Mouse (Mus musculus) limb, embryonic 12.5 days (tissue): ENCODE data around the gene Cyp27a1. TPM values are rescaled to one million over a fixed set of nuclear protein-coding genes. Genes with fewer than 3 reads are reported as not detected.

Source experiments
- ATAC-seq: fragments of 200-750 bp; cut with Nextera tagmentation; 2 replicates; pipeline ENCODE4 v1.8.0; 2017; ENCODE audit warnings: low read depth, moderate TSS enrichment; ENCODE audit not compliant: insufficient number of reproducible peaks, insufficient read depth, low FRiP score, low TSS enrichment
- H3K27ac ChIP-seq: fragments of 300-500 bp; sonication (generic); 2 replicates; pipeline ENCODE4 v1.5.1; 2016; ENCODE audit warnings: mild to moderate bottlenecking, moderate library complexity
- H3K27me3 ChIP-seq: fragments of 300-500 bp; sonication (generic); 2 replicates; pipeline ENCODE4 v1.6.1; 2016; ENCODE audit warnings: mild to moderate bottlenecking, moderate library complexity
- H3K36me3 ChIP-seq: fragments of 300-500 bp; sonication (generic); 2 replicates; pipeline ENCODE4 v1.6.1; 2016; ENCODE audit warnings: mild to moderate bottlenecking, moderate library complexity
- H3K4me1 ChIP-seq: fragments of 300-500 bp; sonication (generic); replicated peaks from 2 replicates; pipeline ENCODE4 v1.6.1; 2016
- H3K4me2 ChIP-seq: fragments of 300-500 bp; sonication (generic); 2 replicates; pipeline ENCODE4 v1.6.1; 2016; ENCODE audit warnings: mild to moderate bottlenecking, moderate library complexity
- H3K4me3 ChIP-seq: fragments of 300-500 bp; sonication (generic); replicated peaks from 2 replicates; pipeline ENCODE4 v1.5.1; 2016; ENCODE audit warnings: mild to moderate bottlenecking
- H3K9ac ChIP-seq: fragments of 300-500 bp; sonication (generic); replicated peaks from 2 replicates; pipeline ENCODE4 v1.6.1; 2016; ENCODE audit warnings: mild to moderate bottlenecking, moderate library complexity
- H3K9me3 ChIP-seq: fragments of 300-500 bp; sonication (generic); 2 replicates; pipeline ENCODE4 v1.6.1; 2016; ENCODE audit warnings: mild to moderate bottlenecking, moderate library complexity
- WGBS: fragments of 180-500 bp; shearing (Covaris S2); methylation state at CpG from one replicate; pipeline ENCODE4 v1.1.7; 2016; 5-methylcytosine and 5-hydroxymethylcytosine counted together
- polyA plus RNA-seq: library from polyadenylated mRNA; unstranded; fragments of >200 nt; fragmentation: Nextera tagmentation; extraction: Ambion mirVana; gene quantifications from 2 replicates; pipeline ENCODE4 v1.2.1, GENCODE M21; 2016

Gene Cyp27a1
- polyA plus RNA-seq, 1 experiment from 2014 or later: 15.8 TPM

GRCm38 (mm10) chr1:74718113-74718512 lies 4.7 kb downstream of the Cyp27a1 start:
- no peak overlapping the region for H3K9ac ChIP-seq
- no peak for ATAC-seq

GRCm38 (mm10) chr1:74719281-74719680 lies 5.9 kb downstream of the Cyp27a1 start:
- Histone ChIP-seq H3K9me3 (no peaks in the 10 kb centered on the region), H3K36me3 (no peaks in the 10 kb centered on the region), H3K4me3 (no peak overlapping the region), H3K4me2 (no peak overlapping the region), H3K27me3 (no peaks in the 10 kb centered on the region), H3K9ac (no peak overlapping the region), H3K4me1 (peaks cover 17% of the 10 kb centered on the region), H3K27ac (no peak overlapping the region)
- WGBS: 78% methylated on average over 3 of the region's 3 CpGs
- ATAC-seq: no peak

More at GRCm38 (mm10) chr1:74718113-74718512, 4.7 kb downstream of the Cyp27a1 start:
- Histone ChIP-seq H3K4me2 (no peak overlapping the region), H3K36me3 (no peaks in the 10 kb centered on the region), H3K9me3 (no peaks in the 10 kb centered on the region), H3K4me3 (no peak overlapping the region), H3K4me1 (peaks cover 25% of the 10 kb centered on the region), H3K27ac (no peak overlapping the region), H3K27me3 (0 out of 2 replicates have a peak, but pooled peaks cover 3% of the 10 kb centered on the region)
- 68% methylated on average over 8 of the region's 8 CpGs for WGBS

GRCm38 (mm10) chr1:74721657-74722056 lies 8.3 kb downstream of the Cyp27a1 start:
- Histone ChIP-seq H3K9ac (no peak overlapping the region), H3K4me2 (no peak overlapping the region), H3K27me3 (no peaks in the 10 kb centered on the region), H3K4me1 (no peaks in the 10 kb centered on the region), H3K9me3 (no peaks in the 10 kb centered on the region), H3K36me3 (no peaks in the 10 kb centered on the region), H3K27ac (no peak overlapping the region), H3K4me3 (no peak overlapping the region)
- 73% methylated on average over 6 of the region's 6 CpGs for WGBS
- no peak for ATAC-seq

GRCm38 (mm10) chr1:74723748-74724147 lies 10.4 kb downstream of the Cyp27a1 start:
- Histone ChIP-seq H3K4me3 (no peak overlapping the region), H3K36me3 (no peaks in the 10 kb centered on the region), H3K4me2 (no peak overlapping the region), H3K27me3 (no peaks in the 10 kb centered on the region), H3K27ac (no peak overlapping the region), H3K9me3 (no peaks in the 10 kb centered on the region), H3K4me1 (no peaks in the 10 kb centered on the region), H3K9ac (no peak overlapping the region)
- WGBS: 76% methylated on average over 2 of the region's 2 CpGs
- no peak for ATAC-seq

GRCm38 (mm10) chr1:74726114-74726513 lies 12.7 kb downstream of the Cyp27a1 start:
- Histone ChIP-seq H3K4me1 (no peaks in the 10 kb centered on the region), H3K36me3 (no peaks in the 10 kb centered on the region), H3K27ac (no peak overlapping the region), H3K4me3 (no peak overlapping the region), H3K4me2 (no peak overlapping the region), H3K9me3 (no peaks in the 10 kb centered on the region), H3K27me3 (no peaks in the 10 kb centered on the region), H3K9ac (no peak overlapping the region)
- 70% methylated on average over 5 of the region's 5 CpGs for WGBS
- no peak for ATAC-seq

- H3K9ac ChIP-seq: no peak overlapping the region
- 90% methylated on average over 5 of the region's 5 CpGs for WGBS
- no peaks in the 10 kb centered on the region for H3K9me3 ChIP-seq
- H3K27me3 ChIP-seq: no peaks in the 10 kb centered on the region
- no peak overlapping the region for H3K4me3 ChIP-seq
- no peak overlapping the region for H3K4me2 ChIP-seq
- no peaks in the 10 kb centered on the region for H3K4me1 ChIP-seq
- no peaks in the 10 kb centered on the region for H3K36me3 ChIP-seq
- ATAC-seq: no peak
- no peak overlapping the region for H3K27ac ChIP-seq
Observed at GRCm38 (mm10) chr1:74726674-74727073, 13.3 kb downstream of the Cyp27a1 start.

GRCm38 (mm10) chr1:74728446-74728845 lies 15.1 kb downstream of the Cyp27a1 start:
- ATAC-seq: no peak
- Histone ChIP-seq H3K27ac (no peak overlapping the region), H3K9ac (no peak overlapping the region), H3K36me3 (no peaks in the 10 kb centered on the region), H3K4me2 (no peak overlapping the region), H3K4me1 (no peaks in the 10 kb centered on the region), H3K9me3 (no peaks in the 10 kb centered on the region), H3K4me3 (no peak overlapping the region), H3K27me3 (no peaks in the 10 kb centered on the region)
- WGBS: 71% methylated on average over 8 of the region's 8 CpGs

GRCm38 (mm10) chr1:74736977-74737376 lies 23.6 kb downstream of the Cyp27a1 start:
- Histone ChIP-seq H3K4me2 (no peak overlapping the region), H3K9me3 (no peaks in the 10 kb centered on the region), H3K27ac (no peak overlapping the region), H3K4me1 (no peaks in the 10 kb centered on the region), H3K9ac (no peak overlapping the region), H3K27me3 (no peaks in the 10 kb centered on the region), H3K36me3 (peaks cover 11% of the 10 kb centered on the region; the same call in 1 of the 2 replicates), H3K4me3 (no peak overlapping the region)
- ATAC-seq: no peak
- 90% methylated on average over 12 of the region's 12 CpGs for WGBS

- no peak for ATAC-seq
- no peaks in the 10 kb centered on the region for H3K27me3 ChIP-seq
- H3K4me2 ChIP-seq: no peak overlapping the region
- WGBS: 88% methylated on average over 7 of the region's 7 CpGs
- no peaks in the 10 kb centered on the region for H3K9me3 ChIP-seq
- no peak overlapping the region for H3K9ac ChIP-seq
- H3K4me1 ChIP-seq: no peaks in the 10 kb centered on the region
- H3K4me3 ChIP-seq: no peak overlapping the region
- H3K27ac ChIP-seq: no peak overlapping the region
- H3K36me3 ChIP-seq: peaks cover 11% of the 10 kb centered on the region; the same call in 1 of the 2 replicates
Observed at GRCm38 (mm10) chr1:74737500-74737899, 24.1 kb downstream of the Cyp27a1 start.

GRCm38 (mm10) chr1:74740846-74741245 lies 27.5 kb downstream of the Cyp27a1 start:
- ATAC-seq: no peak
- Histone ChIP-seq H3K9me3 (no peaks in the 10 kb centered on the region), H3K4me3 (no peak overlapping the region), H3K4me1 (no peaks in the 10 kb centered on the region), H3K27me3 (no peaks in the 10 kb centered on the region; the same call in 1 of the 2 replicates), H3K9ac (no peak overlapping the region), H3K27ac (no peak overlapping the region), H3K4me2 (no peak overlapping the region), H3K36me3 (peaks cover 7% of the 10 kb centered on the region; the same call in 1 of the 2 replicates)
- 77% methylated on average over 7 of the region's 7 CpGs for WGBS

- Histone ChIP-seq H3K9ac (no peak overlapping the region), H3K27me3 (peaks cover 23% of the 10 kb centered on the region), H3K4me2 (no peak overlapping the region), H3K36me3 (no peaks in the 10 kb centered on the region), H3K9me3 (no peaks in the 10 kb centered on the region), H3K4me3 (no peak overlapping the region), H3K4me1 (peaks cover 10% of the 10 kb centered on the region; the same call in 1 of the 2 replicates), H3K27ac (no peak overlapping the region)
- 0 out of 2 replicates have a peak, but pooled peaks have one; percentile 38 for ATAC-seq
- WGBS: 69% methylated on average over 5 of the region's 5 CpGs
Observed at GRCm38 (mm10) chr1:74747335-74747734, 34.0 kb downstream of the Cyp27a1 start.

- Histone ChIP-seq H3K4me2 (peak within 1 kb of the TSS; percentile 56), H3K4me1 (peaks cover 10% of the 10 kb centered on the region; the same call in 1 of the 2 replicates), H3K36me3 (no peaks in the 10 kb centered on the region), H3K27ac (no peak within 1 kb of the TSS), H3K4me3 (peak within 1 kb of the TSS; percentile 29), H3K9me3 (no peaks in the 10 kb centered on the region), H3K9ac (no peak within 1 kb of the TSS; the same call in 1 of the 2 replicates), H3K27me3 (peaks cover 23% of the 10 kb centered on the region)
- 10% methylated on average over 30 of the region's 30 CpGs for WGBS
- no peak for ATAC-seq
Observed at GRCm38 (mm10) chr1:74748643-74749271, 35.4 kb downstream of the Cyp27a1 start, which contains the start of gene Prkag3. Gene Prkag3 (minus strand): TSS chr1:74749221.
